Mouse (Mus musculus): Measurements from ENCODE around the gene Wdpcp.

- TF ChIP-seq POLR2A (IDR thresholded peaks at IDR 0.05; ENCODE audit: borderline replicate concordance, extremely low read depth, insufficient read depth, insufficient read length, poor library complexity, severe bottlenecking) = no peak
- TF ChIP-seq CTCF (IDR thresholded peaks at IDR 0.05; ENCODE audit: borderline replicate concordance, extremely low read depth, insufficient read depth, insufficient read length) = no peak
Observed at GRCm38 (mm10) chr11:21677034-21677433, 105.0 kb downstream of the Wdpcp start.
